Mouse (Mus musculus): ENCODE results near the gene Gmppa. TPM values are rescaled to one million over a fixed set of nuclear protein-coding genes. Genes with fewer than 3 reads are reported as not detected.

The Gmppa gene
- polyA plus RNA-seq, 2 experiments = 74.9 to 144 TPM

- Histone ChIP-seq H3K4me1 (ENCODE audit: control insufficient read depth, insufficient read depth, low read length) (peaks cover 19% of the 10 kb centered on the region), H3K9me3 (ENCODE audit: control insufficient read depth, low read length) (no peaks in the 10 kb centered on the region), H3K27me3 (ENCODE audit: control insufficient read depth, insufficient read depth, low read length) (peaks cover 24% of the 10 kb centered on the region), H3K36me3 (ENCODE audit: control insufficient read depth, insufficient read depth, low read length) (no peaks in the 10 kb centered on the region), H3K27ac (replicated peaks; ENCODE audit: low read depth, low read length) (no peak overlapping the region), H3K4me3 (replicated peaks; ENCODE audit: low read length) (no peak overlapping the region), H3K9ac (ENCODE audit: low read depth, low read length, severe bottlenecking) (no peak overlapping the region), H3K4me2 (replicated peaks; ENCODE audit: low read depth, low read length, severe bottlenecking) (no peak overlapping the region)
- ATAC-seq (ENCODE audit: low FRiP score, low read depth) (no peak), DNase-seq (ENCODE audit: low spot score) (no peak)
- 74% methylated on average over 7 of the region's 7 CpGs for WGBS
- no peak for TF ChIP-seq POLR2A (IDR thresholded peaks at IDR 0.05; ENCODE audit: borderline replicate concordance, extremely low read depth, insufficient read depth, insufficient read length)
Measured at GRCm38 (mm10) chr1:75460297-75460696, 24.6 kb downstream of the Gmppa start.

GRCm38 (mm10) chr1:75462636-75463035, 26.9 kb downstream of the Gmppa start:
- Histone ChIP-seq H3K36me3 (ENCODE audit: control insufficient read depth, insufficient read depth, low read length) (no peaks in the 10 kb centered on the region), H3K27ac (replicated peaks; ENCODE audit: low read depth, low read length) (no peak overlapping the region), H3K9ac (ENCODE audit: low read depth, low read length, severe bottlenecking) (no peak overlapping the region), H3K4me2 (replicated peaks; ENCODE audit: low read depth, low read length, severe bottlenecking) (no peak overlapping the region), H3K9me3 (ENCODE audit: control insufficient read depth, low read length) (no peaks in the 10 kb centered on the region), H3K4me3 (replicated peaks; ENCODE audit: low read length) (no peak overlapping the region), H3K27me3 (ENCODE audit: control insufficient read depth, insufficient read depth, low read length) (peaks cover 10% of the 10 kb centered on the region), H3K4me1 (ENCODE audit: control insufficient read depth, insufficient read depth, low read length) (peaks cover 18% of the 10 kb centered on the region)
- WGBS = 45% methylated on average over 1 of the region's 1 CpGs
- ATAC-seq (ENCODE audit: low FRiP score, low read depth) (no peak), DNase-seq (ENCODE audit: low spot score) (no peak)
- no peak for TF ChIP-seq POLR2A (IDR thresholded peaks at IDR 0.05; ENCODE audit: borderline replicate concordance, extremely low read depth, insufficient read depth, insufficient read length)

- no peak for DNase-seq (ENCODE audit: low spot score)
- ATAC-seq (ENCODE audit: low FRiP score, low read depth) = no peak
- Histone ChIP-seq H3K27me3 (ENCODE audit: control insufficient read depth, insufficient read depth, low read length) (peaks cover 10% of the 10 kb centered on the region), H3K9ac (ENCODE audit: low read depth, low read length, severe bottlenecking) (no peak overlapping the region), H3K4me3 (replicated peaks; ENCODE audit: low read length) (no peak overlapping the region), H3K4me2 (replicated peaks; ENCODE audit: low read depth, low read length, severe bottlenecking) (no peak overlapping the region), H3K4me1 (ENCODE audit: control insufficient read depth, insufficient read depth, low read length) (peaks cover 7% of the 10 kb centered on the region), H3K9me3 (ENCODE audit: control insufficient read depth, low read length) (no peaks in the 10 kb centered on the region), H3K36me3 (ENCODE audit: control insufficient read depth, insufficient read depth, low read length) (no peaks in the 10 kb centered on the region), H3K27ac (replicated peaks; ENCODE audit: low read depth, low read length) (no peak overlapping the region)
- 77% methylated on average over 5 of the region's 5 CpGs for WGBS
- TF ChIP-seq POLR2A (IDR thresholded peaks at IDR 0.05; ENCODE audit: borderline replicate concordance, extremely low read depth, insufficient read depth, insufficient read length) = no peak
Measured at GRCm38 (mm10) chr1:75463652-75464204, 28.0 kb downstream of the Gmppa start.

- ATAC-seq (ENCODE audit: low FRiP score, low read depth) (peak; percentile 91), DNase-seq (ENCODE audit: low spot score) (peak; percentile 84)
- TF ChIP-seq POLR2A (IDR thresholded peaks at IDR 0.05; ENCODE audit: borderline replicate concordance, extremely low read depth, insufficient read depth, insufficient read length) = no peak
- no peak overlapping the region; the same call in 1 of the 2 replicates for H3K4me2 ChIP-seq (replicated peaks; ENCODE audit: low read depth, low read length, severe bottlenecking)
- no peaks in the 10 kb centered on the region for H3K4me1 ChIP-seq (ENCODE audit: control insufficient read depth, insufficient read depth, low read length)
- H3K4me3 ChIP-seq (replicated peaks; ENCODE audit: low read length) = no peak overlapping the region
- no peaks in the 10 kb centered on the region for H3K27me3 ChIP-seq (ENCODE audit: control insufficient read depth, insufficient read depth, low read length)
- H3K27ac ChIP-seq (replicated peaks; ENCODE audit: low read depth, low read length) = no peak overlapping the region
- no peak overlapping the region for H3K9ac ChIP-seq (ENCODE audit: low read depth, low read length, severe bottlenecking)
- no peaks in the 10 kb centered on the region for H3K9me3 ChIP-seq (ENCODE audit: control insufficient read depth, low read length)
- WGBS = 7% methylated on average over 14 of the region's 14 CpGs
- H3K36me3 ChIP-seq (ENCODE audit: control insufficient read depth, insufficient read depth, low read length) = peaks cover 4% of the 10 kb centered on the region; the same call in 1 of the 2 replicates
Measured at GRCm38 (mm10) chr1:75467215-75467927, 31.6 kb downstream of the Gmppa start.

GRCm38 (mm10) chr1:75469287-75469825, 33.6 kb downstream of the Gmppa start:
- 0 out of 2 replicates have a peak, but pooled peaks cover 3% of the 10 kb centered on the region for H3K4me1 ChIP-seq (ENCODE audit: control insufficient read depth, insufficient read depth, low read length)
- no peak overlapping the region for H3K4me3 ChIP-seq (replicated peaks; ENCODE audit: low read length)
- H3K9ac ChIP-seq (ENCODE audit: low read depth, low read length, severe bottlenecking) = no peak overlapping the region
- no peak for ATAC-seq (ENCODE audit: low FRiP score, low read depth)
- H3K36me3 ChIP-seq (ENCODE audit: control insufficient read depth, insufficient read depth, low read length) = peaks cover 23% of the 10 kb centered on the region
- H3K27me3 ChIP-seq (ENCODE audit: control insufficient read depth, insufficient read depth, low read length) = no peaks in the 10 kb centered on the region
- no peak overlapping the region for H3K27ac ChIP-seq (replicated peaks; ENCODE audit: low read depth, low read length)
- H3K9me3 ChIP-seq (ENCODE audit: control insufficient read depth, low read length) = no peaks in the 10 kb centered on the region
- no peak overlapping the region for H3K4me2 ChIP-seq (replicated peaks; ENCODE audit: low read depth, low read length, severe bottlenecking)
- TF ChIP-seq POLR2A (IDR thresholded peaks at IDR 0.05; ENCODE audit: borderline replicate concordance, extremely low read depth, insufficient read depth, insufficient read length) = no peak
- no peak for DNase-seq (ENCODE audit: low spot score)
- WGBS = 81% methylated on average over 17 of the region's 17 CpGs

All from limb, embryonic 14.5 days (tissue).